Mouse (Mus musculus) forebrain, postnatal 0 days (tissue): ENCODE results near the gene Daam1. TPM values are rescaled to one million over a fixed set of nuclear protein-coding genes. Genes with fewer than 3 reads are reported as not detected.
A peak's percentile ranks its signal among the peaks of the same experiment; 100 is the strongest.

Source experiments
- ATAC-seq: fragments of 200-750 bp; cut with Nextera tagmentation; 2 replicates; pipeline ENCODE4 v1.8.0; 2017; ENCODE audit warnings: mild to moderate bottlenecking, moderate library complexity
- DNase-seq: peaks from one replicate; pipeline ENCODE4 v3.0.0-alpha.2; 2015
- H3K27ac ChIP-seq: fragments of 300-500 bp; sonication (generic); 2 replicates; pipeline ENCODE4 v1.5.1; 2014; ENCODE audit warnings: low read depth, mild to moderate bottlenecking, antibody characterized with exemption, low read length, moderate library complexity, mixed read lengths
- H3K27me3 ChIP-seq: fragments of 300-500 bp; sonication (generic); 2 replicates; pipeline ENCODE4 v1.6.1; 2014; ENCODE audit warnings: mild to moderate bottlenecking, low read length, mixed read lengths; ENCODE audit not compliant: insufficient read depth
- H3K36me3 ChIP-seq: fragments of 300-500 bp; sonication (generic); 2 replicates; pipeline ENCODE4 v1.6.1; 2014; ENCODE audit warnings: mild to moderate bottlenecking, moderate library complexity; ENCODE audit not compliant: insufficient read depth
- H3K4me1 ChIP-seq: fragments of 300-500 bp; sonication (generic); 2 replicates; pipeline ENCODE4 v1.6.1; 2014; ENCODE audit warnings: antibody characterized with exemption; ENCODE audit not compliant: insufficient read depth
- H3K4me2 ChIP-seq: fragments of 300-500 bp; sonication (generic); 2 replicates; pipeline ENCODE4 v1.6.1; 2014; ENCODE audit warnings: low read depth, mild to moderate bottlenecking, moderate library complexity
- H3K4me3 ChIP-seq: fragments of 300-500 bp; sonication (generic); 2 replicates; pipeline ENCODE4 v1.5.1; 2014; ENCODE audit warnings: low read depth, low read length, mixed read lengths
- H3K9ac ChIP-seq: fragments of 300-500 bp; sonication (generic); 2 replicates; pipeline ENCODE4 v1.6.1; 2014; ENCODE audit warnings: mild to moderate bottlenecking
- H3K9me3 ChIP-seq: fragments of 300-500 bp; sonication (generic); 2 replicates; pipeline ENCODE4 v1.6.1; 2016; ENCODE audit warnings: low read length
- CTCF ChIP-seq: sonication (generic); IDR thresholded peaks from 2 replicates; pipeline ENCODE4 v1.5.1; 2016; ENCODE audit warnings: antibody characterized with exemption, control low read depth, low read depth
- WGBS: fragments of 180-500 bp; shearing (Covaris S2); extraction: QIAGEN DNeasy Blood & Tissue Kit; methylation state at CpG from one replicate; pipeline ENCODE4 v1.1.7; 2014; 5-methylcytosine and 5-hydroxymethylcytosine counted together
- polyA plus RNA-seq: library from polyadenylated mRNA; unstranded; fragments of >200 nt; fragmentation: Nextera tagmentation; extraction: Ambion mirVana; gene quantifications from 2 replicates; pipeline ENCODE4 v1.2.1, GENCODE M21; 2015
- total RNA-seq: library from RNA; depleted of rRNA; stranded (reverse); fragments of >200 nt; gene quantifications from 2 replicates; pipeline ENCODE4 v1.2.3, GENCODE M21; 2014

The Daam1 gene
- total and polyA plus RNA-seq, 2 experiments from 2014 or later: 25.2 to 93.6 TPM

- Histone ChIP-seq H3K9me3 (no peaks in the 10 kb centered on the region), H3K27me3 (no peaks in the 10 kb centered on the region), H3K4me1 (0 out of 2 replicates have a peak, but pooled peaks cover 4% of the 10 kb centered on the region), H3K27ac (no peak overlapping the region), H3K4me3 (no peak overlapping the region), H3K9ac (no peak overlapping the region), H3K36me3 (no peaks in the 10 kb centered on the region), H3K4me2 (no peak overlapping the region)
- no peak for ATAC-seq
- TF ChIP-seq CTCF: no peak
- 82% methylated on average over 2 of the region's 2 CpGs for WGBS
- no peak for DNase-seq
These were observed 37.8 kb upstream of the Daam1 start for GRCm38 (mm10) chr12:71793114-71793513.

GRCm38 (mm10) chr12:71795626-71796025, 35.3 kb upstream of the Daam1 start:
- Histone ChIP-seq H3K9ac (no peak overlapping the region), H3K27ac (no peak overlapping the region), H3K4me3 (no peak overlapping the region), H3K4me2 (no peak overlapping the region), H3K27me3 (no peaks in the 10 kb centered on the region), H3K4me1 (0 out of 2 replicates have a peak, but pooled peaks cover 4% of the 10 kb centered on the region), H3K36me3 (no peaks in the 10 kb centered on the region), H3K9me3 (no peaks in the 10 kb centered on the region)
- ATAC-seq (no peak), DNase-seq (no peak)
- TF ChIP-seq CTCF: no peak
- 63% methylated on average over 4 of the region's 4 CpGs for WGBS

GRCm38 (mm10) chr12:71796517-71796916, 34.4 kb upstream of the Daam1 start:
- Histone ChIP-seq H3K9me3 (no peaks in the 10 kb centered on the region), H3K27ac (no peak overlapping the region), H3K9ac (no peak overlapping the region), H3K4me1 (0 out of 2 replicates have a peak, but pooled peaks cover 4% of the 10 kb centered on the region), H3K4me3 (no peak overlapping the region), H3K4me2 (no peak overlapping the region), H3K36me3 (no peaks in the 10 kb centered on the region), H3K27me3 (no peaks in the 10 kb centered on the region)
- WGBS: 7% methylated on average over 7 of the region's 7 CpGs
- TF ChIP-seq CTCF: no peak
- DNase-seq (peak; percentile 18), ATAC-seq (peak; percentile 36; the same call in 1 of the 2 replicates)

GRCm38 (mm10) chr12:71807306-71807705, 23.6 kb upstream of the Daam1 start:
- H3K27ac ChIP-seq: no peak overlapping the region
- DNase-seq (no peak), ATAC-seq (no peak)
- WGBS: 79% methylated on average over 9 of the region's 9 CpGs
- no peaks in the 10 kb centered on the region for H3K36me3 ChIP-seq
- H3K4me2 ChIP-seq: no peak overlapping the region
- H3K9me3 ChIP-seq: no peaks in the 10 kb centered on the region
- no peaks in the 10 kb centered on the region for H3K4me1 ChIP-seq
- no peak for TF ChIP-seq CTCF
- no peak overlapping the region for H3K4me3 ChIP-seq
- no peak overlapping the region for H3K9ac ChIP-seq
- no peaks in the 10 kb centered on the region for H3K27me3 ChIP-seq

GRCm38 (mm10) chr12:71808631-71809030, 22.2 kb upstream of the Daam1 start:
- 96% methylated on average over 9 of the region's 9 CpGs for WGBS
- ATAC-seq: no peak

GRCm38 (mm10) chr12:71809550-71809949, 21.3 kb upstream of the Daam1 start:
- no peak overlapping the region for H3K9ac ChIP-seq
- TF ChIP-seq CTCF: 0 out of 2 replicates have a peak, but pooled peaks have one; percentile 5
- no peaks in the 10 kb centered on the region for H3K9me3 ChIP-seq
- DNase-seq (no peak), ATAC-seq (no peak)
- H3K27me3 ChIP-seq: no peaks in the 10 kb centered on the region
- H3K4me2 ChIP-seq: no peak overlapping the region
- 91% methylated on average over 3 of the region's 3 CpGs for WGBS
- H3K27ac ChIP-seq: no peak overlapping the region
- H3K36me3 ChIP-seq: no peaks in the 10 kb centered on the region
- no peak overlapping the region for H3K4me3 ChIP-seq
- no peaks in the 10 kb centered on the region for H3K4me1 ChIP-seq

More at GRCm38 (mm10) chr12:71808631-71809030, 22.2 kb upstream of the Daam1 start:
- H3K36me3 ChIP-seq: no peaks in the 10 kb centered on the region
- no peaks in the 10 kb centered on the region for H3K9me3 ChIP-seq
- no peak overlapping the region for H3K4me2 ChIP-seq
- H3K4me1 ChIP-seq: no peaks in the 10 kb centered on the region
- no peak overlapping the region for H3K4me3 ChIP-seq
- TF ChIP-seq CTCF: no peak
- DNase-seq: no peak
- no peak overlapping the region for H3K9ac ChIP-seq
- no peak overlapping the region for H3K27ac ChIP-seq
- no peaks in the 10 kb centered on the region for H3K27me3 ChIP-seq

GRCm38 (mm10) chr12:71812567-71812966, 18.3 kb upstream of the Daam1 start:
- Histone ChIP-seq H3K36me3 (no peaks in the 10 kb centered on the region), H3K4me2 (no peak overlapping the region), H3K27ac (no peak overlapping the region), H3K9ac (no peak overlapping the region), H3K9me3 (no peaks in the 10 kb centered on the region), H3K4me1 (no peaks in the 10 kb centered on the region), H3K27me3 (no peaks in the 10 kb centered on the region), H3K4me3 (no peak overlapping the region)
- TF ChIP-seq CTCF: no peak
- no peak for ATAC-seq
- 95% methylated on average over 14 of the region's 14 CpGs for WGBS
- no peak for DNase-seq
